Mouse (Mus musculus) spleen, embryonic (tissue): Measurements from ENCODE around the gene Rnf135.
"Not testable (repeated sequence)": the region's sequence is repeated elsewhere in the genome, so short reads cannot be mapped to it uniquely, and the experiment has no call there.

Experiments
- CTCF ChIA-PET: fragments of 350-600 bp; sonication (Branson Sonifier 250); formaldehyde crosslinking; loops from one replicate; lab custom pipeline; 2022; lab: Charles Lee

Gene Rnf135

DNA sequence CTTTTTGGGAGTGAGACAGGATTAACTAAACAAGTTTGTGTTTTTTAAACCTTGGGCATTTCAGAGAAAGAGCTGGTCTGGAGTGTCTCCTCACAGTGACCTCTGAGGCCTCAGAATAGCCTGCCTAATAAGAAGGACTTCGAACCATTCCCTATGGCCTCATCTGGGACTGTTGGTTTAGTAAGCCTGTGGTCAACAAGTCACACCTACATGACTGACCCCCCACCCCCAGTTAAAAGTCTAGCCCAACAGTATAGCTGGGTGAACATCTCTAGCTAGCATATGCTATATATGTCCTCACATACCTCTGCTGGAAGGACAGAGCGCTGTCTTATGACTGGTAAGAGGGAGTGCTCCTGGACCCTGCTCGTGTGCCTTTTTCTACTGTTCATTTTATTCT lies 15.7 kb downstream of the Rnf135 start:
- CTCF ChIA-PET, result interaction anchor here (1.1 kb wide), 1 partner anchor 43 kb away, joined by 3 read pairs; no protein-coding TSS in a partner anchor

- CTCF ChIA-PET, result interaction anchor here (1.1 kb wide), 1 partner anchor 44 kb away, joined by 3 read pairs; no protein-coding TSS in a partner anchor
Observed at GRCm38 (mm10) chr11:80199773-80200172, 16.1 kb downstream of the Rnf135 start.

- CTCF ChIA-PET, result interaction anchor here (0.6 to 0.7 kb wide), 3 partner anchors 8 to 147 kb away, joined by 3 to 6 read pairs (median 4); no protein-coding TSS in a partner anchor
Observed at GRCm38 (mm10) chr11:80200326-80200725, 16.7 kb downstream of the Rnf135 start.

DNA sequence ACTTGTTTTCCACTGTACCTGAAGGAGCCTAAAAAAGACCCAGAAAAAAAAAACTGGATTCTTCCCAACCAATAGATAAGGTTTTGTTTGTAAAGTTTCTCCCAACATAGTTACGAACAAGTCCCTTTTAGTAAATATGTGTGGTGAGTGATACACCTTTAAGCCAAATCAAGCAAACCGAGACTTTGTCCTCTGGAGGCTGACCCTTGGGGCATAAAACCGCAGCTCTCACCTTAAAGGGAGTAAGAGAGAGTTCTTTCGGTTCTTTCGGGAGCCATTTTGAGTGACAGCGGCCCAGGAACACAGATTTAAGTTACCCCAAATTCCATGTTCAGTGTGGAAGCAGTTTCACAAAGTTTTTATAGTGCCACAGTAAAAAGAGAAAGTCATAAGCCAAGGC lies 18.6 kb downstream of the Rnf135 start:
- CTCF ChIA-PET, result interaction anchor here (0.7 kb wide), 1 partner anchor 37 kb away, joined by 5 read pairs; no protein-coding TSS in a partner anchor

- CTCF ChIA-PET, result no interaction called here
Observed at GRCm38 (mm10) chr11:80204037-80204436, 20.4 kb downstream of the Rnf135 start.

DNA sequence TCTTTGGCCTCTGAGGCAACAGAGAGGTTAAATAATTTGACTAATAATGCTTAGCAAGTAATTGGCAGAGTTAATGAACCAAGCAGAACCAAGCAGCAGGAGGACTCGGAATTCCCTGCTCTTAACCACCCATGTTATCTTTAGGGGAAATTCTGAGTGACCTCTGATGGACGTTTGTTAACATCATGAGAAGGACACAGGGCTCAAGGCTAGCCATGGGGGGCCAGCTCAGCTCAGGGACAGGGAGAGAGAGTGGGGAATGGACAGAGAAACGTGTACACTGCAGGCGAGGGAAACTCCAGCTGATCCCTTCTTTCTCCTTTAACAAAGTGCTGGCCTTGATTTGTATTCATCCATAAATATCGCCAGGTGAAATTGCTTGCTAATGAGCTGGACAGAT lies 21.3 kb downstream of the Rnf135 start:
- CTCF ChIA-PET, result no interaction called here

GRCm38 (mm10) chr11:80208465-80208859 lies 24.8 kb downstream of the Rnf135 start:
- CTCF ChIA-PET, result interaction anchor here (0.7 kb wide), 1 partner anchor 8 kb away, joined by 4 read pairs; no protein-coding TSS in a partner anchor

DNA sequence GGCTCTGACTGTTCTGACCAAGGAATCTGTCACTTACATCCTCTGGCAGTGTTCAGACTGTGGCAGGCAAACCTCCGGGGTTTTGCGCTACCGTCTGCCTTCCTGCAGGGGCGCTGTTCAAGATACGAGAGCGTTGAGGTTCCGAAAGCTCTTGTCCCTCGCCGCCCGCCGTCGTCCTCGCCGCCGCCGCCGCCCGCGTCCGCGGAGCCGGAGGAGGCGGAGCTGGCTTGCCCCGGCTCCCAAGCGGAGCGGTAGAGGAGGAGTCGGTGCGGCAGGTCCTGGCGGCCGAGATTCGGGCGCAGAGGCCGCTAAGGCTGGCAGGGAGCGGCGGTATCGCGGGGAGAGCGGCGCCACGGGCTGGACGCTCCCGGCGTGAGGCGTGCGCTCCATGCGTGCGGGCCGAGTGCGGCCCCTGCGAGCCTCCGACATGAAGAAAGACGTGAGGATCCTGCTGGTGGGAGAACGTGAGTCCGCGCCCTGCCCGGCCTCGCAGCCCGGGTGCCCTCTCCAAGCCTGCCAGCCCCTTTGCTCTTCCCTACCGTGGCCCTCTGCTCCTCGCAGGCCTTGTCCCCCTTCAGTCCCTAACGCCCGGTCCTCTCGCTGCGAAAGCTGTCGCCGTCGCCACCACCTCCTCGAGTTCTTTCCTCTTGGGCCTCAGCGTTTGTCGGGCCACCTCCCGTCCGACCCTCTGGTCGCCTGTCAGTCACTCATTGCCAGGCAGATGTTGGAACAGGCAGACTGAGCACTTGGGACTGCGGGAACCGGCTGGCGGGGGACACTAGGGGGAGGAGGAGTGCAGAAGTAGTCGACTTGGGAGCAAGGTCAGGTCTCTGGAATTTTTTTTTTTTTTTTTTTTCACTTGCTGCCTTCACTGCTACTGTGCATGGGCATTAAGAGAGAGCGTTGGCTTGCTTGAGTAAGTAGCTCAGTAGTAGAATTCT lies 25.5 kb downstream of the Rnf135 start, which contains the start of gene Rhot1:
Gene Rhot1, plus strand, starts transcription at position 160 of the 941 bp plus-strand sequence.
- CTCF ChIA-PET, result interaction anchor here (0.6 to 0.7 kb wide), 4 partner anchors 8 to 879 kb away, joined by 3 to 4 read pairs (median 3); no protein-coding TSS in a partner anchor

- CTCF ChIA-PET, result interaction anchor here (0.6 kb wide), 1 partner anchor 16 kb away, joined by 3 read pairs; no protein-coding TSS in a partner anchor
Observed at GRCm38 (mm10) chr11:80210321-80210720, 26.7 kb downstream of the Rnf135 start.

- CTCF ChIA-PET, result no interaction called here
Observed at GRCm38 (mm10) chr11:80212282-80212681, 28.6 kb downstream of the Rnf135 start.

- CTCF ChIA-PET, result no interaction called here
Observed at GRCm38 (mm10) chr11:80215291-80215690, 31.6 kb downstream of the Rnf135 start.

DNA sequence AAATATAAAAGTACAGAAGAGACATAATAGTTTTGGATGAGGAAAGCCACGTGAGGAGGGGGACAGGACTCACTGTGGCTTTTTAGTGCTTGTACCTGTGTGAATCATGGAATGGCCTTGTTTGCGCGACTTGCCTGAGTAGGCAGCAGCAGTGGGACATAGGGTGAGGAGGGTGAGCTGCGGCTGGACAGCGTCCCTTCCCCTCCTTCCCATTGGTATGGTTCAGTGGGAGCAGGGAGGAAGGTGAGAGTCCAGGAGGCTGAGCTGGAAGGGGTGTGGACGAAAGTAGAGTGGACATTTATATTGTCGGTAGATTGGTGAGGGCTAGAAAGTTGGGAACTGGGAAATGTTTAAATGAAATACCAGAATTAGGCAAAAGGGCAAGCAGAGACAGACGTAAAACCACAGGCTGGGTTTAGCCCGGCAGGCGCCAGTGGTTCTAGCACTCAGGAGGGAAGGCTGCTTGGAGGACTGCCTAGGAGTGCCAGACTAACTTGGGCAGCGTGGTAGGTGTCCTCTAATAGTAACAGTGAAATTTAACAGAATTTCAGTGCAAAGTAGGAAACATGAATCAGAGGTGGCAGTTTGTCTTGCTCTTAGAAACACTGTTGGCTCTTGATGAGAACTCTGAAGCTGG lies 35.1 kb downstream of the Rnf135 start:
- CTCF ChIA-PET, result no interaction called here

- CTCF ChIA-PET, result not testable (repeated sequence)
Observed at GRCm38 (mm10) chr11:80230066-80230465, 46.4 kb downstream of the Rnf135 start.

GRCm38 (mm10) chr11:80237278-80237677 lies 53.6 kb downstream of the Rnf135 start:
- CTCF ChIA-PET, result no interaction called here

DNA sequence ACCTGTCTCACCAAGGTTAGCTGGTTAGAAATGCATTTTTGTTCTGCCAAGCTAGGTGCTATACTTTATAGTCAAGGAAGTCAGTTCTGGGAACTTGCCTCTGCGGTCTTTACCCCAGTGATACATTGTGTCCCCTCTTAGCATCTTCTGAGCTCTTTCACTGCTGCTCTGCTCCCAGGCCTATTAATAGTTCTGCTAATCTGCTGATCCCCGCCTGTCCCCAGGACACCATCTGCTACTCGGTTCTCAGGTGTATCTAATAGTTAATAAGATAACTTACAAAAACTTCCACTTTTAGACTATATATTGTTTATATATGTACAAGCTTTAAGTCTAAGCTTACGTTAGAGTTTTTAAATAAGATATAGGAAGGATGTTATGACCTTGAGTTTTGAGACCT lies 54.7 kb downstream of the Rnf135 start:
- CTCF ChIA-PET, result interaction anchor here (0.7 kb wide), 1 partner anchor 114 kb away, joined by 4 read pairs; no protein-coding TSS in a partner anchor

GRCm38 (mm10) chr11:80247026-80247425 lies 63.4 kb downstream of the Rnf135 start:
- CTCF ChIA-PET, result interaction anchor here (0.6 kb wide), 1 partner anchor 12 kb away, joined by 4 read pairs; no protein-coding TSS in a partner anchor

DNA sequence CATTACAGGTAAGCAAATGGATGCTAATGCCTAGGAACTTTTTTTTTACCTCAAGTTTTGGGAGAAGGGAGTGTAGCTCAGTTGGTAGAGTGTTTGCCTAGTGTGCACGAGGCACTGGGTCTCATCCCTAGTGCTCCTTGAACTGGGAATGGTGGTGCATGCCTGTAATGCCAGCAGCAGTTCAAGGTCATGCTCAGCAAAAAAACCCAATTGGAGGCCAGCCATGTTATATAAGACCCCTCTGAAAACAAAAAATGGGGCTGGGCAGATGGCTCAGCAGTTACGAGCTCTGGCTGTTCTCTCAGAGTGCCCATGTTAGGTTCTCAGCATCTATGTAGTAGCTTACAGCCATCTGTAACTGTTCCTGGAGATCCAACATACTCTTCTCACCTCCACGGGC lies 64.9 kb downstream of the Rnf135 start:
- CTCF ChIA-PET, result no interaction called here
